28 mouse cellular contexts compared by ENCODE assay signal in genomic region chr19:50586182-50586581, GRCm38 (mm10).
A peak's percentile ranks its signal among the peaks of the same experiment; 100 is the strongest.
DNase-seq lines count a peak whose midpoint lies in the region; ATAC-seq and TF ChIP-seq lines count a peak whose summit lies in the region.
"Had no signal": no experiment of that assay in that cellular context is flagged by ENCODE, and none has a peak within 500 bp of the region (broad histone marks: within the 10 kb centered on the region; RNA-seq: fewer than 3 reads in every experiment).

No protein-coding gene starts in this region.

- H3K4me2 ChIP-seq in forebrain, embryonic 15.5 days (replicated peaks) = no peak overlapping the region
- no peak overlapping the region for H3K4me2 ChIP-seq in forebrain, embryonic 11.5 days (ENCODE audit: low read depth, low read length, severe bottlenecking)
- H3K4me2 ChIP-seq: embryonic facial prominence, embryonic 13.5 days; heart, embryonic 13.5 days; intestine, embryonic 15.5 days; limb, embryonic 12.5 days; liver, embryonic 11.5 days; lung, embryonic 15.5 days; midbrain, embryonic 12.5 days; neural tube, embryonic 13.5 days had no signal

- H3K4me1 ChIP-seq in forebrain, embryonic 15.5 days = no peaks in the 10 kb centered on the region
- H3K4me1 ChIP-seq in forebrain, embryonic 11.5 days (replicated peaks; ENCODE audit: control insufficient read depth, insufficient read depth, low read length) = 0 out of 2 replicates have a peak, but pooled peaks cover 2% of the 10 kb centered on the region
- H3K4me1 ChIP-seq in cerebellum, adult 2 months (ENCODE audit: control insufficient read depth, insufficient read depth, low read length) = no peaks in the 10 kb centered on the region
- H3K4me1 ChIP-seq in hindbrain, embryonic 10.5 days (replicated peaks) = no peaks in the 10 kb centered on the region
- H3K4me1 ChIP-seq: embryonic facial prominence, embryonic 13.5 days; heart, embryonic 13.5 days; intestine, embryonic 15.5 days; limb, embryonic 12.5 days; lung, embryonic 15.5 days; neural tube, embryonic 13.5 days had no signal

- 81% methylated on average over 5 of the region's 5 CpGs for WGBS in forebrain, embryonic 15.5 days
- 96% methylated on average over 5 of the region's 5 CpGs for WGBS in forebrain, embryonic 11.5 days
- WGBS in cerebellum, adult 2 months = 29% methylated on average over 5 of the region's 5 CpGs
- 94% methylated on average over 5 of the region's 5 CpGs for WGBS in hindbrain, embryonic 10.5 days

- no peak overlapping the region for H3K4me3 ChIP-seq in forebrain, embryonic 15.5 days
- no peak overlapping the region for H3K4me3 ChIP-seq in forebrain, embryonic 11.5 days (ENCODE audit: low read depth, low read length)
- no peak overlapping the region for H3K4me3 ChIP-seq in cerebellum, adult 2 months (replicated peaks; ENCODE audit: insufficient read depth, low read depth, low read length)
- H3K4me3 ChIP-seq in hindbrain, embryonic 10.5 days = no peak overlapping the region
- H3K4me3 ChIP-seq: embryonic facial prominence, embryonic 13.5 days; heart, embryonic 13.5 days; intestine, embryonic 15.5 days; limb, embryonic 12.5 days; lung, embryonic 15.5 days; midbrain, embryonic 12.5 days; neural tube, embryonic 13.5 days had no signal

- no peak for TF ChIP-seq CTCF in cerebellum, adult 2 months (IDR thresholded peaks at IDR 0.05; ENCODE audit: borderline replicate concordance, insufficient read depth, low read depth, low read length)

- no peaks in the 10 kb centered on the region for H3K27me3 ChIP-seq in forebrain, embryonic 15.5 days
- H3K27me3 ChIP-seq in forebrain, embryonic 11.5 days (ENCODE audit: control insufficient read depth, insufficient read depth, low read length) = no peaks in the 10 kb centered on the region
- H3K27me3 ChIP-seq in cerebellum, adult 2 months (ENCODE audit: control insufficient read depth, insufficient read depth, low read length) = no peaks in the 10 kb centered on the region
- no peaks in the 10 kb centered on the region for H3K27me3 ChIP-seq in hindbrain, embryonic 10.5 days (ENCODE audit: insufficient read depth, poor library complexity, severe bottlenecking)
- H3K27me3 ChIP-seq: CH12.LX; embryonic facial prominence, embryonic 13.5 days; heart, embryonic 13.5 days; intestine, embryonic 15.5 days; limb, embryonic 12.5 days; lung, embryonic 15.5 days; midbrain, embryonic 12.5 days; neural tube, embryonic 13.5 days had no signal

- H3K9me3 ChIP-seq in forebrain, embryonic 15.5 days = no peaks in the 10 kb centered on the region
- H3K9me3 ChIP-seq in forebrain, embryonic 11.5 days (ENCODE audit: control insufficient read depth, low read length) = no peaks in the 10 kb centered on the region
- H3K9me3 ChIP-seq in hindbrain, embryonic 10.5 days = no peaks in the 10 kb centered on the region
- H3K9me3 ChIP-seq: embryonic facial prominence, embryonic 13.5 days; heart, embryonic 13.5 days; intestine, embryonic 15.5 days; limb, embryonic 12.5 days; lung, embryonic 15.5 days; midbrain, embryonic 12.5 days; neural tube, embryonic 13.5 days had no signal

- H3K9ac ChIP-seq in forebrain, embryonic 15.5 days (replicated peaks) = no peak overlapping the region
- no peak overlapping the region for H3K9ac ChIP-seq in forebrain, embryonic 11.5 days (ENCODE audit: low read length)
- H3K9ac ChIP-seq: embryonic facial prominence, embryonic 13.5 days; heart, embryonic 13.5 days; intestine, embryonic 15.5 days; limb, embryonic 12.5 days; lung, embryonic 15.5 days; midbrain, embryonic 12.5 days; neural tube, embryonic 13.5 days had no signal

- no peak for TF ChIP-seq POLR2A in cerebellum, adult 2 months (IDR thresholded peaks at IDR 0.05; ENCODE audit: borderline replicate concordance, insufficient read depth, low read length)

- no peaks in the 10 kb centered on the region for H3K36me3 ChIP-seq in forebrain, embryonic 15.5 days
- no peaks in the 10 kb centered on the region for H3K36me3 ChIP-seq in forebrain, embryonic 11.5 days (ENCODE audit: control insufficient read depth, insufficient read depth, low read length)
- H3K36me3 ChIP-seq in hindbrain, embryonic 10.5 days = no peaks in the 10 kb centered on the region
- H3K36me3 ChIP-seq: embryonic facial prominence, embryonic 13.5 days; heart, embryonic 13.5 days; intestine, embryonic 15.5 days; limb, embryonic 12.5 days; lung, embryonic 15.5 days; midbrain, embryonic 12.5 days; neural tube, embryonic 13.5 days had no signal

- DNase-seq in cerebellum, adult 11 months = peak; percentile 1
- DNase-seq in forebrain, embryonic 11.5 days (ENCODE audit: low spot score) = no peak
- peak; percentile 10 to 49 for DNase-seq in cerebellum, adult 2 months
- peak; percentile 16 to 29 for DNase-seq in cerebellum, postnatal 36 days
- no peak for DNase-seq in ovary, postnatal 10 days (ENCODE audit: low spot score)
- no peak for DNase-seq in hindbrain, embryonic 10.5 days (ENCODE audit: low spot score)
- DNase-seq: adrenal gland, adult 2 months; adrenal gland, postnatal 36 days; gastrocnemius, postnatal 10 days; heart, postnatal 10 days; kidney, adult 2 months; kidney, postnatal 10 days; layer of hippocampus, adult 9-11 months; lung, postnatal 36 days; right cerebral cortex, postnatal 14 days had no signal

- no peak overlapping the region for H3K27ac ChIP-seq in forebrain, embryonic 15.5 days (replicated peaks)
- H3K27ac ChIP-seq in forebrain, embryonic 11.5 days (ENCODE audit: low read depth, low read length) = no peak overlapping the region
- H3K27ac ChIP-seq in cerebellum, adult 2 months (ENCODE audit: insufficient read depth, low read length) = no peak overlapping the region
- no peak overlapping the region for H3K27ac ChIP-seq in hindbrain, embryonic 10.5 days
- H3K27ac ChIP-seq: embryonic facial prominence, embryonic 13.5 days; heart, embryonic 13.5 days; intestine, embryonic 15.5 days; limb, embryonic 12.5 days; lung, embryonic 15.5 days; midbrain, embryonic 12.5 days; neural tube, embryonic 13.5 days had no signal

- no peak for ATAC-seq in cerebellum, adult (ENCODE audit: insufficient number of reproducible peaks, low FRiP score, low TSS enrichment)
- peak; percentile 55; the same call in 1 of the 2 replicates for ATAC-seq in forebrain, embryonic 15.5 days (replicated peaks)
- ATAC-seq in forebrain, embryonic 11.5 days (replicated peaks; ENCODE audit: low FRiP score) = no peak
- ATAC-seq: activated CD4-positive, CD25-positive, alpha-beta regulatory T cell, adult 4 months; hindbrain, embryonic 16.5 days; intestine, embryonic 15.5 days had no signal

Comparison
In these comparisons a context has a peak if more than half of its experiments do, and no peak if none do; other contexts are left out.
1. DNase-seq: peak in cerebellum, adult 11 months (single experiment), cerebellum, adult 2 months (2 of 2) and cerebellum, postnatal 36 days (2 of 2); none in forebrain, embryonic 11.5 days (single experiment), ovary, postnatal 10 days (single experiment) and hindbrain, embryonic 10.5 days (single experiment).